Mouse (Mus musculus): ENCODE measurements at regions not wholly inside any gene's neighbourhood (a gene's known extent, or its start where the extent isn't known, plus 50 kb on each side); places are given as distances from the start of the nearest gene placed in this dataset.
A peak's percentile ranks its signal among the peaks of the same experiment; 100 is the strongest.

DNA sequence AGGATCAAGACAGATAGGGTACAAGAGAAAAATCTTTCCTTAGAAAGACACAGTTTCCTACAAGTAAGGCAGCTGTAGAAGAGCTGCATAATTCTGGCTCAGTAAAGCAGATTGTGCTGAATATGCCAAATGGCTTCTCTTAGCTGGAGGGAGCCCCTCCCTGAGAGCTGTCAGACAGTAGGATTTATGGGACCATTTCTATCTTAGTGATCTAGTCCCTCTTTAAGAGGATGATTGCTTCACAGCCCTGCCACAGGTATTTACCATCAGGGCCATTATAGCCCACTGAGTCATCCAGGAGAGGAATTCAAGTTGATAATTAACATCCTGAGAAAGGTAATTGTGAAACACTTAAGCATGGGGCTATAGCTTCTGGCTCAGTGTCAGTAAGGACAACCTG is 101.5 kb upstream of the Cypt1 start:
- DNase-seq (ENCODE audit: low spot score), result no peak

DNA sequence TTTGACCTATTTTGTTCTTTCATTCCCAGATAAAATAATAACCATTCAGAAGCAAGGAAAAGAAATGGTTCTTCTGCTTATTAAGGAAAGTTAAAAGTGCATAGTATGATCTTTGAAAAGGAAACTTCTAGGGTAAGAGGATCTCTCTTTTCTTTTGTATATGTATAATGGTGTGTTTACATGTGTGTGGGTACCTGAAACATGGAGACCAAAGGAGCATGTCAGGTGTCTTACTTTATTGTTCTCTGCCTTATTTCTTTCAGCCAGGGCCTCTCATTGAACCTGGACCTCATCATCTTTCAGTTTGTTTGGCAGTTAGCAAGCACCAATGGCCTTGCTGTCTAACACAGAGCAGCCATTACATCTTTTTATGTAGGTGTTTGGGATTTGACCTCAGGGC is 101.0 kb upstream of the Cypt1 start:
- no peak for DNase-seq (ENCODE audit: low spot score)

DNA sequence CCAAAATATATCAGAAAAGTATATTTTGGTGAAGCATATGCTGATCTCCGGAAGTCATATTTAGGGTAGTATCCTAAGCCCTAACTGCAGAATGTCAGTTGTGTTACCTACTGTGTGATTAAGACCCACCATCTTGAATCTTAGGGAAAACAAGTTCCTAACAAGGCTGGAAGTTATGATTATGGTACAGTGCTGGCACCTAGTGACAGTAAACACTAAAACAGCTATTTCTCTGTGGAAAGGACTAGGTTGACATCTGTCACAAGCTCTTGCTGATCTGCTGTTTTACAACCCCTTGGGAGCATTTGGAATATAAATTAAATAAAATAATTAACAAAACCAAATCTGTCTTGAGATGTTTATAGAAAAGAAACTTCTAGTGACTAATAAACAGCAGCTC is 84.6 kb upstream of the Cypt1 start:
- peak; percentile 6 for DNase-seq (ENCODE audit: low spot score)

DNA sequence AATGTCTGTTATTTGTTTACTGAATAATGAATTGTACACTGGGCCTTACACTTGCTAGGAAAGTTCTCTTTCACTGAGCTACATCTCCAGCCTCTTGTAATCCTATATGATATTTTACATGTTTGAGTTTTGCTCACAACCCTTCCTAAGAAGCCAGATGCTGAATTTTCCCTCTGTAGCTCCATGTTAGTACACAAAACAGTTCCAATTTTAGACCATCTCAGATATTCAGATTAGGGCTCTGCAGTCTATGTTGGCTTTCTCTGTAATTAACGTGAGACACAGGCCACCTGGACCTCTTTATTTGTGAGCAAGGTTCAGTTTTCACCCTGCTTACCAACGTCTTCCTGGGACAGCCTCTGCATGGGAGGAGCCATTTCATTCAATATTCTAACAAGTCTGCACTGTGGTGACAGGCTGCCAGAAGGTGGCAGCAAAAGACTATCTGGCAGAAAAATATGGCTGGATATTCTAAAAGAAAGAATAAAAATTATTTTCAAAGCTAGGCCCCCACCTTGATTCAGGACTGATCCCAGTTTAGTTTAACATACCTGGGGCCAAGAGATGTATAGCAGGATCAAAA is 72.1 kb upstream of the Cypt1 start:
- DNase-seq (ENCODE audit: low spot score), result peak; percentile 55

Measured in embryo, embryonic 10 days (tissue).